Mouse (Mus musculus): ENCODE measurements at regions not wholly inside any gene's neighbourhood (a gene's known extent, or its start where the extent isn't known, plus 50 kb on each side); places are given as distances from the start of the nearest gene placed in this dataset.
"Not testable (repeated sequence)": the region's sequence is repeated elsewhere in the genome, so short reads cannot be mapped to it uniquely, and the experiment has no call there.

DNA sequence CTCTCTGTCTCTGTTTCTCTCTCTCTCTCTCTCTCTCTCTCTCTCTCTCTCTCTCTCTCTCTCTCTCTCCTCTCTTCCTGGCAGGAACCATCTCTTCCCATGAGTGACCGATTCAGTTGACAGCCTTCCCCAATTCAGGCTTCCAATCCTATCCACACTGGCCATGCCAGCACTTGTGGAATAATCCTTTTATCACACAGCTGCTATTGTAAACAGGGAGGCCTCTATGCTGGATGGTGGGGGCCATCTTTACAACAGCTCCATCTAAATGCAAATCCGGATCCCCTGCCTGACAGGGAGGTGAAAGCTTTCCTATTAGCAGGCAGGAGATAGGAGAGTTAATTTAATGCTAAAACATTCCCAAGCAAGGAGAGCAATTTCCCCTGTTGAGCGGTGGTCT is 431.7 kb upstream of the Auts2 start:
- in situ Hi-C loops (cut with MboI, MseI), result no loop called here

DNA sequence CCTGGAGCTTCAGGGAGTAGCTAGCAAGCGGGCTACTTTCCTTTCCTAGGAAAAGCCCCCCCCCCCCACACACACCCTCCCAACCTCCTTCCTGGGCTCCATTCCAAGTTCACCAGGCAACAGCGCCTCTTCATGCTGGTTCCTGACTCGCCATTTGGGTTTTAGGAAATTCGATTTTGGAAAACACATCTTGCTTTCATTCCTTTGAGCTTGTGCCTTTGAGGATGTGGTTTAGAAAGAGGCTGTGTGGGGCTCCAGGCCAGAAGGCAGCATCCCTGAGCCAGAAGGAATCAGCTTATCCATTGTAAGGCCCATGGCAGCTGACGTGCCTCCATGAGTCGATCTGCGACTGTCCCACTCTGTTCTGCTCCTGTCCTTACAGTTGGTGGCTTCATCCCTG is 427.9 kb upstream of the Auts2 start:
- in situ Hi-C loops (cut with MboI, MseI), result no loop called here

DNA sequence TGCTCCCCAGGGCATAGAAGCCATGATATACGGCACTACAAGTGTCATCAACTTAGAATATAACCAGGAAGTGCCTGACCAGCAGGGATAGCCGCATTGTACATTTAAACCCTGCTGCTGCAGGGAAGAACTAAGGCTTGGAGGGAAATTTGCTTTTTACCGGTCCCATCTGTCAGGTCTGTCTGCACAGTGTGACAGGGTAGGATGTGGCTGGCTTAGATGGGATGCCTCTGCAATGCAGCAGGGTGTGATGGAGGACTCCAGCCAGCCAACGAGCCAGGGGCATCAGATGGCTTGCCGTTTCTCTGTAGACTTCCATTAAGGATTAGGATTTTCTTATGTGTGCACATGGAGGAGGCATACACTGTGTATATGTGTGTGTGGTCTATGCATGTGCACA is 426.2 kb upstream of the Auts2 start:
- in situ Hi-C loops (cut with MboI, MseI), result no loop called here

DNA sequence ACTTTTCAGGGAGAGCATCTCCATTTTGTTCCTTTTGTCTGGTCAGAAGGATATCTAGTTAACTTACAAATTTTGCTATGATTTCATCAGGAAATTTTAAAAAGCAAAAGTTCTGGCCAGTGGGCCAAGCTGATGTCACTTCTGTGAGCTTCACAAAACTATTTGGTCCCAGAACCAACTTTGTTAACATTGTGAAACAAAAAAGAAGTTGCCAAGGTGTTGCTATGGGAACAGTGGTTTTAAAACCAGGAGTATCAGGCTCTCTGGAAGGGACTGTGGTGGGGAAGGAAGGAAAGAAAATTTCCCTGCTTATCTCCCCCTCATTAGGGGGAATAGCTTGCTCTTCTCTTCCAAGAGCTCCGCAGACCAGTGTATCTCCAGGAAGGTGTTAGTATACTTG is 416.8 kb upstream of the Auts2 start:
- in situ Hi-C loops (cut with MboI, MseI), result no loop called here

DNA sequence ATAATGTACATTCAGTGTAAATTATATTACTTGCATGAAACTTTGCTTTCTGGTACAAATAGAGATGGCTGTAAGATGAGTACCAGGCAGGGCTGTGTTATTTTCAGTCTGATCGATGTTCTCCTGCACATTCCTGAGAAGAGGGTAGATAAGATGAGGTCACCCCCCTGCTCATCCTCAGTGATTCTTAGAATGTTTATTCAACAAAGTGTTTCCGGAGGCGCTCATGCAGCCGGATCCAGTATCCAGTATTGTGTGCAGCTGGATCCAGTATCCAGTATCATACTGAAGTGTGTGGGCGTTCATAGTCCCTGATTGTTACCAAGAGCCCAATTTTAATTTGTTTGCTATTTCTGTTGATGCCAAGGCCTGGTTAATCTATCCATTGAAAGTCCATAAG is 413.0 kb upstream of the Auts2 start:
- in situ Hi-C loops (cut with MboI, MseI), result no loop called here

DNA sequence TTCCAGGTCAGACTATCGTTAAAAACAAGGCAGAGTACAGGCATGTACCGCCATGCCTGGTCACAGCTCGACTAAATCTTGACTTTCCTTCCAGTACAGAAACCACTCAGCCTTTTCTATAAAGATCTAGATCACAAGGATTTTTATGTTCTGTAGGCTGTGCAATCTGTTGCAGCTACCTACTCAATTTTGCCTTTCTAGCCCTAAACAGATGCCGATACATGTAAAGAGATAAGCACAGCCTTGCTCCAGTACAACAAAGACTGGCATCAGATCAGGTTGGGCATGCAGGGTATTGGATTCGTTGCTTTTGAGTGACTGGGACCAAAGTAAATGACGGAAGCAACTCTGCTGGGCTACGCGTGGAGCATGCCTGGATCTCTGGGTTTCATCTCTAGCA is 411.9 kb upstream of the Auts2 start:
- in situ Hi-C loops (cut with MboI, MseI), result no loop called here

DNA sequence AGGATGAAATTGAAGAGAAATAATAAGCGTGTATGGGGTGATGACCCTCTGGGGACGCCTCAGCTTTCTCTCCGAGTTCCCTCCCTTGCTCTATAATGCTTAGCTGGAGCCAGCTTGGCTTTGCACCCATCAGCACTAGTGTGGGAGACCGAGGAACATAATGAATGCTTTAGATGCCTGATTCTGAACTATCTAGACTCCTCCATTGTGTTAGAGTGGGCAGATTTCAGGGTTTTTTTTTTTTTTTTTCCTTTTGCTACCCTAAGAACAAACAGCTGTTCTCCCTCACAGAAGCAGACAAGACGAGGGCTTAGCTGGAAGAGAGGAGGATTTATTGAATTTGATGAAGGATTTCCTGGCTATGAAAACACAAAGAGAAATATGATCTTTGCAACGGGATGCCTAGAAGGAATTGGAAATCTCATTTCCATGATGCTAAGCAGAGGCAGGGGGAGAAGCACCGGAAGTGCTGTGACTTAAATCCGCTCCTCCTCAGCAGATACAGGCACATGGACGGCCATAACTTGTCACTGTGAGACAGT is 390.4 kb upstream of the Auts2 start:
- in situ Hi-C loops (cut with MboI, MseI), result no loop called here

DNA sequence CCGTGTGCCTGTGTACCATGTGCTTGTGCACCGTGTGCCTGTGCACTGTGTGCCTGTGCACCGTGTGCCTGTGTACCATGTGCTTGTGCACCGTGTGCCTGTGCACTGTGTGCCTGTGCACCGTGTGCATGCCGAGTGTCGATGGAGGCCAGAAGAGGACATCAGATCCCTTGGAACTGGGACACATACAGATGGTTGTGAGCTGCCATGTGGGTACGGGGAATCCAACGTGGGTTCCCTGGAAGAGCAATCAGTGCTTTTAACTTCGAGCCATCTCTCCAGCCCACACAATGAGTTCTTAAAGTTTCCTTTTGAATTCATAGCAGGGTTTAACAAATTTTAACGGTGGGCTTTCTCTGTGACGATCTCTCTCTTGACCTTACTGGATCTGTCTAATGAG is 386.8 kb upstream of the Auts2 start:
- in situ Hi-C loops (cut with MboI, MseI), result not testable (repeated sequence)

DNA sequence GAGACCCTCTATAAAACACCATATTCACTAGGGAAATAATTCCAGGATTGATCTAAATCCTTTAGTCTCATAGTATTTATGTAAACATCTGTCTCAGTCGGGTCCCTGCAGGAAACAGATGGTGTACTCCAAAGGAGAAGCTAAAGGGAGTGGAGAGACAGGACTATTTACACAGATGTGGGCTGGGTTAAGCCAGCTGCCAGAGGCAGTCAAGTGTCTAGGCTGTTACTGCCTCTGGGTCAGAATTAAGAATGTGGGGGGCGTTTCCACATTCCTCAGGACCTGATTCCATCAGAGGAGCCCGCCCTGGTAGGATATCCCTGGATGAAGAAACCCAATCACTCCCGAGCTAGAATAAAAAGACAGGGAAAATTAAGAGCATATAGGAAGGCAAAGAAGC is 380.2 kb upstream of the Auts2 start:
- in situ Hi-C loops (cut with MboI, MseI), result no loop called here

DNA sequence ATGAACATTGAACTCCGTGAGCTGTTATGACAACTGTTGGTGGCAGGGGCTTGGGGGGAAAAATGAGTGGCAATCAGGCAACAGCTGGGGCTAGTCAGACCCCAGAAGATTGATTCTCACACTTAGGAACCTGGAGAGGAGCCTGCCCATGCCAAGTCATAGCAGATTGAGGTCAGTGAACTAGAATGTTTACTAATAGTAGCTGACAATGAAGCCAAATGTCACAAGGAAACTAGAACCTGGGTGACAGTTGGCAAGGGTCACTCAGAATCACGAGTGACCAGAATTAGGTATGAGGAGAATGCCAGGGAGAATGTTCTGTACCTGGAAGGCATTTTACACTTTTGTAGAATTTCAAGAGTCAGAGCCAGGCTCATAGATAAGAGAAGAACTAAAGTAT is 365.9 kb upstream of the Auts2 start:
- in situ Hi-C loops (cut with MboI, MseI), result no loop called here

DNA sequence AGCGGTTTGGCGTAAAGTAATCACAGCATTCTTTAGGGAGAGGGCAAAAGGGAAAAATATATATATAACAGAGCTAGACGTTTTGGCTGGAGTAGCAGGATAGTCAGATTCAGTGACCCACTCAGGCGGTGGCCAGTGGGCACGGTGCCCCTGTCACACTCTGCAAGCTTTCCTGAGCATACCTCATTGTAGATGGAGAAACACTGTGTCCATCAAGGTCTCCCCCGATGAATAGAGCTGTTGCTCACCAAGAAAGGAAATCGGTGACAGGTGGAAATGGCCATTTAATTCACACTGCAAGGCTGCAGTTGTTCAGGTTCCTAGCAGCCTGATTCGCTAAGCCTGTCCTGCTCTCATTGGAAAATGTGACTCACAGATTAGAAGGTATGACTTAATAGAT is 365.1 kb upstream of the Auts2 start:
- in situ Hi-C loops (cut with MboI, MseI), result no loop called here

DNA sequence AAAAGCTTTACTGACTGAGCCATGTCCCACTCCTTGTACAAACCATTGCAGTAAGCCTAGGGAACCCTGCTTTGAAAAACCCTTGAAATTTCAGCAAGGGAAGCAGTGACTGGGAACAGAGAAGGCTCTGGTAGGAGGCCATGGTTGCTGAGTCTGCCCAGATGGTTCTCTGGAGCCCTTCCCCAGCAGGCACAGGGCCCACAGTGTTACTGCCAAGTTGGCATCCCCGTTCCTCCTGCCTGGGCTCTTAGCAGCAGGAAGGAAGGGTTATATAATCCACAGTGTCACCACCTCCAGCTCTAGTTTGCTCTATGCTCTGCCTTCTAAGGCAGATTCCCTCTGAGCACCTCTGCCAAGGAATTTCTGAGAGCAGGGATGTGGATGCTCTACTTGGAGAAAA is 349.4 kb upstream of the Auts2 start:
- in situ Hi-C loops (cut with MboI, MseI), result no loop called here

DNA sequence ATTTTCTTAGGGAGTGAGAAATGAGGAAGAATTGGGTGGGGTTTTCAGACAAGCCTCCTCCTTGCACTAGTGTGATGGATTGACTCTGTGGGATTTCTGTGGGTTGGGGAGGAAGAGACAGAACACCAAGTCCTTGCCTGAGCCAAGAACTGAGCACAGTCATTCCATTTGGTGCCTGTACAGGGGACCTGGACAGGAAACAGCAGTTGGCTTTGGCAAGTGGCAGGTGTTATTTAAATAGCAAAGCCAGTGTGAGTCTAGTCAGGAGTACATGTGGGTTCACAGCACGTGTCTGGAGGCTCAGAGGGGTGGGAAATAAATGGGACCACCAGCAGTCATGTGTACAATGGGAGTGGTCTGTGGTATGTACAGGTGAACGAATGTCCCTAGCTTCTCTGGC is 341.0 kb upstream of the Auts2 start:
- in situ Hi-C loops (cut with MboI, MseI), result no loop called here

DNA sequence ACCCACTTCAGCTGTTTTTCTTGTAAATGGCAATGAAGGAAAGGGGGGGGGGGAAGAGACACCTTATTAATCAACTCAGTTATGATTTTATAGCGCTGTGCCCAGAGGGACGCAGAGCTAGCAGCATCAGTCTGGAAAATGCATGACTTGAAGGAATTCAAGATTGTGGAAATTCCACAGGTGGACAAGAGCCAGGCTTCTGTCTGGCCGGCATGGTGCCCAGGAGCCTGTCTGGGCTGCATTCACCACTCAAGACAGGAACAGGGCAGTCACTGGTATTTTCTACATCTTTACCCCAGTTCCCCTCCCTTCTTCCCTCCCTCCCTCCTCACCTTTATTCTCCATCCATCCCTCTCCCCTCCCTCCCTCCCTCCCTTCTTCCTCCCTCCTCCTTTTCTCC is 339.1 kb upstream of the Auts2 start:
- in situ Hi-C loops (cut with MboI, MseI), result no loop called here

DNA sequence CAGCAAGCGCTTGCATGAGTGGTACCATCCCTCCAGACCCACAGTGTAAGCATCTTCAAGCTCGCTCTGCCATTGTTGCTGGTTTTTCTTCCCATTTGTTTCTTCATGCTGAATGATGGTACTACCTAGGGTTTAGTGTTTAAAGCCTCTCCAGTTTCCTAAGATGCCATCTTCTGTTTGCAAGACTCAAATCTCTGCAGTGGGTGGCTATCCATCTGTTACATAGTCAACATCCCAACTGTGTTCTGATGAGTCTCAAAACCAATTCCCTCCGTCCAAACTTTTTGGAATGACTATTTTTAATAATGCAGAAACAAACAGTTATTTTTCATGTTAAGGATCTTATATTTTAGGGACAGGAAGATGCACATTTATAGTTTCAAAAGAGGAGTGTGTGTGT is 338.0 kb upstream of the Auts2 start:
- in situ Hi-C loops (cut with MboI, MseI), result no loop called here

DNA sequence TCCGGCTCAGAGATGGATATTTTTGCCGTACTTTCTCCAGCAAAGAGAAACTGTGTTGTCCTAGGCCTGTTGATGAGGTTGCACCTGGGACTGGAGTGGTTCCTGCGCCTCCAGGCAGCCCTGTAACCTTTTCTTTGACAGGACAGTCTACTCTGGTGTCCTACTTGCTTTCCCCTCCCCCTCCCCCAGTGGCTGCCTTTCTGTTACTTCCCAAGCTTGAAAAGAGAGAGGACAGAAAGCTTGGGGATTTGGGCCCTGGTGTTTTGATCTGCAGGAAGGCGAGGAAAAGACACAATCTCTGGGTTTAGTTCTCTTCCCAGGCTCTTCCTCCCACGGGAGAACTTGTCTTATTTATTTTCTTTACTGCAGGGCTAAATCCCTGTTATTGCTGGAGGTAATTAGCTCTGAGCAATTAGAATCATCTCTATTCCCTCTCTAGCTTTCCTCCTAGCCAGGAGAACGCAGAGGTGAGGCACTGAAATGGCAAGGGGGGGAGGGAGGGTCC is 333.2 kb upstream of the Auts2 start:
- in situ Hi-C loops (cut with MboI, MseI), result no loop called here

DNA sequence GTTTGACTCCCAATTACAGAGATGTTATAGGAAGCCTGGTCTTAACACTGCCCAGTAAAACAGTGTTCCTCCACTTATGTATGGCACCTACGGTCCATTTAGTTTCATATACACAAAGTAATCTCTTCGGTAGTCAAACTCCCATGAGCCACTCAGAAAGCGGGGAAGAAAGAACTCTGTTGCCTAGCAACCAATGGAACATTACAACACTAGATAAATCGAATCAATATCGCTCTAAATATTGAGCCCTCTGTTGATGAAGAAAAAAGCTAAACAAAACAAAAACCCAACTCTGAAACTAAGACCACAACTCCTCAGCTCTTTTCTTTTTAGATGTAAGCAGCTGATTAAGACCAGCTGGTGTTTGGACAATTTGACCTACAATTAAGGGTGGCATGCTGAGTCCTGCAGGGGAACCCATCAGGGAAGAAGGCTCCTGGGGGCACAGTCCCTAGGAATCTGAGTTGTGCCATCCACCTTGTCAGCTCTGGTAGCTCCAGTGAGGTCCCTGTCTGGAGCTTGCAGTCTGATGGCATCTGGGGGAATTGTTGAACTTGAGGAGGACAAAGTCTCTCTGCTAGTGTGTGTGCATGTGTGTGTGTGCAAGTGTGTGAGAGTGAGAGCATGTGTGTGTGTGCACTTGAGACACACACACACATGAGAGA is 315.8 kb upstream of the Auts2 start:
- in situ Hi-C loops (cut with MboI, MseI), result no loop called here

DNA sequence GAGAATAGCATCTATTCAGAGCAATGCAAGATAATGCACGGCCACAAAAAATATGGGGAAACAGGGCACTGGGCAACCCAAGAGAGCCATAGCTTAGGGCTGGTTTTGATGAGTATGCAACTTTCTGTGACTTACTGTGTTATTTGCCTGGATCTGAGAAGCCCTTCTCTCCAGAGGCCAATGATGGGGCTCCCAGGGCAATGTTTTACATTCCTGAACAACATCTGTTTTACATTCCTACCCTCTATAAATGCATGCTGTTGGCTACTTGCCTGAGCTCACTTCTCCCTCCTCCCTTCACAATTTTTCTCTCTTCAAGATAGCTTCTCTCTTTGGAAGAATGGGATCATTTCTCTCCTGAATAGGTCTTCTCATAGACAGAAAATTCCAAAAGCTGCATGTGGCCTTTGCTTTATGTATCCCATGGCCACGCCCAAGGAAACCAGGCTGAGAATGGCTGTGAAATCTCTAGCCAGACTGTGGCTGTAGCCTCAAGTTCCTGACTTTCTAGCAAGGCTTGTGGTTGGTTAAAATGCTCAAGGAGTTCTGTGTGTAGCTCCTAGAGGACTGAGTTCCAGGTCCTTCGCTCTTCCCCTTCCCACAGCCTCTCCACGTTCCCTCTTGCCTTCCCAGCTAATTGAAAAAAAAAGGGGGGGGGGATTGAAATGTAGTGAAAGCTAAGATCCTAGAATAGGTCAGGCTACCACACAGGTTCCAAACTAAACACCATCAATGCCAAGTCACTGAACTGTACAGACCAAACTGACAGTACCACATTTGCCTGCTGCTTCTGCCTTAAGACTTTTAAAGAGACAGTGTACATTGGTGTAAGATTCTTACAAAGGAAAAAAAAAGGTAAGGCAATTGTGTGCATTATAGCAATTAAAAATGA is 312.7 kb upstream of the Auts2 start:
- in situ Hi-C loops (cut with MboI, MseI), result no loop called here

DNA sequence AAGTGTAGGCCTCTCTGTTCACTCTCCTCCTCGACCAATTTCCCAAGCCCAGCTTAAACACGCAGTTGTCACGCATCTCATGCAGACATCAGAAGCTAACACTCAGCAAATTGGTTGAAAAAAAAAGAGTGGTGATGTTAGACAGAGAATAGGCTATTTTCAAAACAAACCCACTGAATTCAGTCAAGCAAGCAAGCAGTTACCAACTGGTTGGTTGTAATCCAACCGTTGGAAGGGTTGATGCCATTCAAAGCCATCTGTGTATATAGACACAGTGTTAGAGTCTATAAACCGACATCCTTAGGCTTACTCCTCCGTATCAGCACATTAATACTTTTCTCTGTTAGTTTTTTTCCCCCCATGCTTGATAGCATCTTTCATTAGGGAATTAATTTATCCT is 307.6 kb upstream of the Auts2 start:
- in situ Hi-C loops (cut with MboI, MseI), result no loop called here

DNA sequence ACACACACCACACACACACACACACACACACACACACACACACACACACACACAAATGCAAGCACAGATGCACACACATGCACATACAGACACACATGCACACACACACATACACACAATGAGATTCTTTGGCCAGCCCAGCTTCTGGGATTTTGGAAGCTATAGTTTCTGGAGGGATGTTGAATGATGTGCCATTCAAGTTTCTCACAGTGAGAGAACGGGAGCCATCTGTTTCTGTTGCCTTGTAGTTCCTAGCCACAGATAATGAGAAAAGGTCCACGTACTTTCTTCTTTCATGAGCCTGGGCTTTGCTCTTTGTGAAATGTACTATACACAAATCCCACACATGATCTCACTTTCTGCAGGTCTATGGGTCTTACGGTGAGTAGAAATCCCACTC is 304.9 kb upstream of the Auts2 start:
- in situ Hi-C loops (cut with MboI, MseI), result no loop called here

DNA sequence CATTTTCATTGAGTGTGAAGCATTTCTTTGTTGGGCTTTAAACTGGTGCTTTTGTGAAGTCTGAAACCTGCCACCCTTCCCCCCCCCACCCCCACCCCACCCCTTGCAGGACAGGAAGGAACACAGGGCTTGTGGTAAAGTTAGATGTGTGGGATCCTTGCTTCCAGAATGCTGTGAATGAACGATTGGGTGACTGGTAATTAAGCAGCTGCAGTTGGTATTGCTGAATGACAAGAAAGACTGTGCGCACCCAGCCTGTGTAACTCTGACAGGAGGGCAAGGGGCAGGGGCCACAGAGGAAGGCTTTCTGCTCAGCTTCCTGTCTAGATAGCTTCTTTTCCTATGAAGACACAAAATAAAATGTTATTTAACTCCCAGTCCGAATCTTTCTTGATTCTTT is 300.1 kb upstream of the Auts2 start:
- in situ Hi-C loops (cut with MboI, MseI), result no loop called here

DNA sequence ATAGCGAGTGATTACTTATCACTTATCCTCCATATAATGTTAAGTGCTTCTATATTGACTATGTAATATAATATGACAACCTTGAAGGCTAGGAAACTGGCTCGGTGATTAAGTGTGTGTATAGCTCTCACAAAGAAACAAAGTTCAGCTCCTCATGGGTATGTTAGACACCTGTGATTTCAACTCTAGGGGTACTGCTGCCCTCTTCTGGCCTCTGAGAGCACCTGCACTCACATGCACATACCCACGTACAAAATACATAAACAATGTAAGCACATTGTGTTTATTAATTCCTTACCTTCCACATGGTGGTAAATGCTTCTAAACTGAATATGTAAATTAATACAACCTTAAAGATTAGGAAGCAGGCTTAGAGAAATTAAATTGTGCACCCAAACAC is 298.6 kb upstream of the Auts2 start:
- in situ Hi-C loops (cut with MboI, MseI), result no loop called here

DNA sequence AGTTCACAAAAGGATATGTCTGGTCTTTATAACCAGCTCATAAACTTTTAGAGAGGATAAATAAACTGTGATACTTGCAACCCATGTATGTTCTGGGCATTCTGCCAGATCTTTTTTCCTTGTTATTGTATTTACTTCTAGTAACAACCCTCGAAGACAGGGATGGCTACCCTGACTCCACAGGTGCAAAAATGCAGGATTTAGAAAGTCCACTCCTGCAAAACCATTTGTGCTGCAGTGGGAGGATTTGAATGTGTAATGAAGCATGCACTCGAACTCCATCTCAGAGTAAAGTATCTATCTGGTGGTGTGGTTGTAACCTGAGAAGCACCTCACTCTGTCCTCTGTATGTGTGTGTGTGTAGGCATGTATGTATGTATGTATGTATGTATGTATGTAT is 294.3 kb upstream of the Auts2 start:
- in situ Hi-C loops (cut with MboI, MseI), result no loop called here

Measured in T-helper 17 cell (primary cell).